Mouse (Mus musculus): ENCODE measurements at regions not wholly inside any gene's neighbourhood (a gene's known extent, or its start where the extent isn't known, plus 50 kb on each side); places are given as distances from the start of the nearest gene placed in this dataset.

GRCm38 (mm10) chr13:44404010-44404575 lies 325.2 kb upstream of the Jarid2 start:
- TF ChIP-seq CTCF (IDR thresholded peaks at IDR 0.05; ENCODE audit: low read depth) (no peak), EP300 (optimal IDR thresholded peaks at IDR 0.05) (no peak)

Data from stomach, postnatal 0 days (tissue).